Mouse (Mus musculus) thymus, postnatal 0 days (tissue): ENCODE measurements around the gene Glg1. TPM values are rescaled to one million over a fixed set of nuclear protein-coding genes. Genes with fewer than 3 reads are reported as not detected.
"Not testable (repeated sequence)": the region's sequence is repeated elsewhere in the genome, so short reads cannot be mapped to it uniquely, and the experiment has no call there.

ENCODE experiments used
- DNase-seq: peaks from one replicate; pipeline ENCODE4 v3.0.0-alpha.2; 2015; ENCODE audit warnings: low spot score
- polyA plus RNA-seq: library from polyadenylated mRNA; unstranded; fragments of >200 nt; fragmentation: Nextera tagmentation; extraction: Ambion mirVana; gene quantifications from 2 replicates; pipeline ENCODE4 v1.2.1, GENCODE M21; 2015

Glg1 gene
- polyA plus RNA-seq, 1 experiment from 2014 or later: 28.6 TPM

- DNase-seq: no peak
These were observed 6.4 kb downstream of the Glg1 start for GRCm38 (mm10) chr8:111252487-111253112.

DNA sequence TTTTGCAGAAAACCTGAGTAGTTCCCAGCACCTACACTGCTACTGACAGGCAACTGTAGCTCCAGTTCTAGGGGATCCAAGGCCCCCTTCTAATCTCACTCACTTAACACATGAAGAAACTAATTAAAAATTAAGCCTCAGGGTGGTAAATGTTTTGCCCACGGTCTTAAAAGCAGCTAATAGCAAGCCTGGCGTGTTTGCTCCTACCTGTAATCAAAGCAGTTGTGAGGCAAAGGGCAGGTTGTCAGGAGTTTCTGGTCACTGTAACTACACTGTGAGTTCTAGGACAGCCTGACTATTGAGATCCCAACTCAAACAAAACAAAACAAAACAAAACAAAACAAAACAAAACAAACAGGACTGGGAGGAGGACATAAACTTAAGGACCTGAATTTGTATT lies 8.9 kb downstream of the Glg1 start:
- no peak for DNase-seq

DNA sequence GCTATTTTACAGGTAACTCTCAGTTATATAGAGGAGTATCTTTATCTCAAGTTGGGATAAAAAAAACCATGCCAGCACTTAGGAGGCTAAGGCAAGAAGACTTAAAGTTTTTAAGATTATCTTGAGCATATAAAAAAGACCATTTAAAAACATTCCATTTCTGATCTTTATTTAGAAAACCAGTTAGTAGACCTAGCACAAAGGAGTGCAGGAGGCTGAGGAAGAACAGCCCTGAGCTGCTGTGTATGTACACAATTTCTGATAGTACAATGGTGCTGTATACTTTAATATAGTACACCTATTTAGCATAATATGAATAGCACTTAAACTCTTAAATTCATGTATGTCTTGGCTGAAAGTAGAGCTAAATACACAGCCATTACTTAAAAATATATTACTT lies 10.9 kb downstream of the Glg1 start:
- no peak for DNase-seq

DNA sequence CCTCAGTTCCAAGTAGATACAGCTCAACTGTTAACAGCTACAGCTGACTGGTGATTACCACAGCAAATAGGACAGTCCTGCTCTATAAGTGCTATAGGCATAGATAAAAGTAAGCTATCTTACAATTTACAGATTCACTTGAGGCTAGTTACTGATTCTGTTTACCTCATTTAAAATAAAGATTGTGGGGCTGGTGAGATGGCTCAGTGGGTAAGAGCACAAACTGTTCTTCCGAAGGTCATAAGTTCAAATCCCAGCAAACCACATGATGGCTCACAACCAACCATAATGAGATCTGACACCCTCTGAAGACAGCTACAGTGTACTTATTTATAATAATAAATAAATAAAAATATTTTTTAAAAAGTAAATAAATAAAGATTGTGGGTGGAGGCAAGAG lies 12.2 kb downstream of the Glg1 start:
- DNase-seq: not testable (repeated sequence)

- DNase-seq: no peak
These were observed 12.7 kb downstream of the Glg1 start for GRCm38 (mm10) chr8:111246287-111246830.

- no peak for DNase-seq
These were observed 21.7 kb downstream of the Glg1 start for GRCm38 (mm10) chr8:111237301-111237700.

DNA sequence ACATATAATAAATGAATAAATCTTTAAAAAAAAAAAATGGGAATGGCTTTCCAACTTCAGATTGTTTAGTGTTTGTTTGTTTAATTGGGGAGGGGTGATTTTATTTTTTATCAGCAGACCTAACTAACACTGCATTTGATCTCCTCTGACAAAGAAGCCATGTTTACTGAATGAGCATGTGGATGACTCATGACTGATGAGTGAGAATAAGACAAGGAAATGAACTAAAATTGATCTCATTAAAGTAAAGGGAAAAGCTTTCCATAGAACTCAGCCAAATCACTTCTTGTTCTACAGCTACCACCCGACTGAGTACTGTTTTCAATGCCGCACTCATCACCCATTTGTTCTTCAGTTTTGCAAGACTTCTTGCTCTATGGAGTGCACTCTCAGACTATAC lies 25.3 kb downstream of the Glg1 start:
- DNase-seq: no peak

GRCm38 (mm10) chr8:111224153-111224552 lies 34.9 kb downstream of the Glg1 start:
- no peak for DNase-seq

DNA sequence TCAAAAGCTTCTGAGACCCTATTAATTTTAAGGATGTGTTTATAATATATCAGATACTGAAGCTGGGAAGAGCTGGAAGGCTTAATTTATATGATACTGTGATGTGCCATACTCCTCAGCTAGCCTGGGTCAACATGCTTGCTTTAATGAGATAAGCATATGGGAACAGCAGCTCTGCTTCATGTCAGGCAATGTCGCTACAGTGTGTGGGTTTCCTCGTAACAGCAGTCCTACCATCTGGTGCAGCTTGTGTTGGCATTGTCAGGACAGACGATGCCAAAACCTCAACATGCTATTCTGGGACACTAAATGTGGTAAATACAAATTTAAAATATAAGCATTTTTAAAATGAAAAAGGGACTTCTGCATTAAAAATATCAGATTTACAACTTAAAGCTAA lies 40.9 kb downstream of the Glg1 start:
- no peak for DNase-seq

DNA sequence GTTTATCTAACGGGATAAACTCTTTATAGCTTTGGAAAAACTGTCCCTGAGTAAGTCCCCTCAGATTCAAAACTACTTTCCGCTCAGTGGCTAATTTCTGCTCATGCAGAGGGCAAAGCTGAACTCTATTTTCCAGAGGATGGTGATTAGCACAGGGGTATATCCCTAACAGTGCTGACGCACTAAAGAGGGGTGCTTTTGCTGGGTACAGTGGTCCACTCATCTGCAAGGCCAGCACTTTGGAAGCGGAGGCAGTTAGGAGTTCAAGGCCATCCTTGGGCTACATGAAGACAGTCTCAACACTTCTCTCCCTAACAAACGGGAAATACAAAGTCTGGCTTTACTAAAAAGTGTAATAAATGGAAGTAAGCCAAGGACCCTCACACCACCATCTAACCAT lies 45.6 kb downstream of the Glg1 start:
- no peak for DNase-seq

DNA sequence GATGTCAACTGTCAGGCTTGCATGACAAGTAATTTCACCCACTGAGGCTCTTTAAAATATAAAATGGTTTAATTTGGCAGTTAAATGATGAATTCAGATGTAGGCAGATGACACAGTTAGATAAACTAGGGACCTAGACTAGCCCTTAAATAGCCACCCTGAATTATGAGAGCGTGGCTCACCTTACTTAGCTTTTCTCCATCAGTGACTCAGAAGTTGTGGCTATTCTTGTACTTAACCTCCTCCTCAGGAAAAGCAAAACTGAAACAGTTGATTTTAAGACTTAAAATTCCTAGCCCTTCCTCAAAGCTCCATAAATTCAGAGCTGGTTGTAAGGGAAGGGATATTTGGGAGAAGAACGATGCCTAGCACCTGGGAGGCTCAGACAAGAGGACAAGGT lies 47.8 kb downstream of the Glg1 start:
- no peak for DNase-seq

- no peak for DNase-seq
These were observed 49.1 kb downstream of the Glg1 start for GRCm38 (mm10) chr8:111209874-111210273.

DNA sequence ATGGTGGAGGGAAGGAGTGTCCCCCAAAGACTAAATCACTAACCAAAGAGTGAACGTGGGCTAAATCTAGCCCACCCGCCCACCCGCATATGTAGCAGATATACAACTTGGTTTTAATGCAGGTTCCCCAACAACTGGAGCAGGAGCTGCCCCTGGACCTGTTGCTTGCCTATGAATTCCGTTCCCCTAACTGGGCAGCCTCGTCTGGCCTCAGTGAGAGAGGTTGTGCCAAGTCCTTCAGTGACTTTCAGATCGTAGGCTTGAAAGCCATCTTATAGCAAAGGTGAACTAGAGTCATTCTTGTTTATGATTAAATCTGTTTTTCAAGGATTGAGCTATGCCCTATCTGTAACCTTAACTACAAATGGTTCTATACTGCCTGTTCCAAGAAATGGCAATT lies 52.7 kb downstream of the Glg1 start:
- no peak for DNase-seq

DNA sequence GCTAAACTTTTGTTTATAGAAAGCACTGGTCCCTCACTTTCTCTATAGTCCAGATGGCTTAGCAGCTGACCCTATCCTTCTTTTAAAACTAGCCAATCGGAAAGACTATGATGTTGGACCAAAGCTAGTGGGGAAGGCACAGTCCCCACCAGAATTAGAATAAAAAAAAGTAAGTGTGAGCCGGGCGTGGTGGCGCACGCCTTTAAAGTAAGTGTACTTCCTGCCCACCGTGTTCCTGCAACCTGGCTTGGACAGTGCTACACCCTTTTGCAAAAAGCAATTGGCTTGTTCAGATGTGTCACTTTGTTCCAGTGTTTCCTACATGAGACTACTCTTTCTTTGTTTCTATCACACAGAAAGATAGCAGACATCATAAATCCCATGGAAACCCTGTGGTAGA lies 54.0 kb downstream of the Glg1 start:
- no peak for DNase-seq

GRCm38 (mm10) chr8:111203341-111203740 lies 55.7 kb downstream of the Glg1 start:
- no peak for DNase-seq

DNA sequence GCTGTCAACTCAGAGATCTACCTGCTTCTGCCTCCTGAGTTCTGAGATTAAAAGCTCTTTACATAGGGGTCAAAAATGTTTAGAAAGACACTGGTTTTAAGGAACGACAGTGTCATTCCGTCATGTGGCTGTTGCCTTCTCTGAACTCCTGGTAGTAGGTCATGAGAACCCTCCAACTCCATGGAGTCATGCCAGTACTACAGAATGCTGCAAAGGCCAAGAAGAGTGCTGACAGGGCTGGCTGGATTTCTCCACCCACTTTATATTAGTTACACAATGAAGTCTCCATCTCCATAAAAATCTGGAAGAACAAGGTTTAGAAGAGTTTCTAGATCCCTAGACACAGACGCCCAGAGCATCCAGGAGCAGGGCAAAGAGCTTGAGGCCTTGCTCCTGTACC lies 61.0 kb downstream of the Glg1 start:
- no peak for DNase-seq

- no peak for DNase-seq
These were observed 62.8 kb downstream of the Glg1 start for GRCm38 (mm10) chr8:111196181-111196580.

DNA sequence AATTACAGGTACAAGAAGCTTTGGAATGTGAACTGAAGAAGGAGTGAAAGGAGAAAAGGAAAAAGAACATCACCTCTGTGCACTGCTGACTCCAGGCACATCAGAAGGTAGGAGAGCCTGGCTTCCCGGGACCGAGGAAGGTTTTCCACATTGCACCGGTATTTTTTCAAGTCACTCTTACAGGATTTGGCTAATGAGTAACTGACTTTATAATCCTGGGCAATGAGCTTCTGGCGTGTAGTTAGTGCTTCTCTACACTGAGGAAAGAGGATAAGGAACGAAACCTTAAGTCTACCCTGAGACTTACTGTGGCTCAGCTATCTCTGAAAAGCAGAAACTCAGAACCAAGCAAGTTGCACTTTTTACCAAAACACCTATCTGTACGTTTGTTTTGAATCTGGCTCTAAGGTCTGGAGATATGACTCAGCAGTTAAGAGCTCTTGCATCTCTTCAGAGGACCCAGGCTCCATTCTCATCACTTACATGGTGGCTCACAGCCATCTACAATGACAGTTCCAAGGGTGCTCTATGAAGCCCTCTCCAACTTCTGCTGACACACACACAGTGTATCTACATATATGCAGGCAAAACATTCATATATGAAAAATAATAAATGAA lies 70.3 kb downstream of the Glg1 start:
- no peak for DNase-seq

- no peak for DNase-seq
These were observed 71.5 kb downstream of the Glg1 start for GRCm38 (mm10) chr8:111187470-111187869.

DNA sequence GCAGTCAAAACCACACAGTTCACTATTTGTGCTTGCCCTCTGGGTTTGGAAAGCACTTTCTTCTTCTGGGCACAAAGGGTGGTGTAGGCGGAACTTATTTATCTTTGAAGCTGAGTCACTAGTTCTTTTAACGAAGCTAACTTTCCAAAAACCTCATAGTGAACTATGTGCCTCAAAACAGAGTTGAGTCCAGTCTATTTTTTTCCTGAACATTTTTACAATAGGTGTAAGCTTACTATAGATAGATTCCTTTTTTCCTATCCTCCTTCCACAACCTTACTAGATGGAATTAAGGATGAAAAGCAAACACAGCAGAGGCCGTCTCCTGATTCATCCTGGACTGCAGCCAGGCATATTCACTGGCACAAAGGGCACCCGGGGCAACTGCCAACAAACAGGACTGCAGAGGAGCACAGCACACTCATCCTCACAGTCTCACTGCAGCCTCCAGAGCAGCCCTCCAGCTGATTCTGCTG lies 73.5 kb downstream of the Glg1 start:
- DNase-seq: no peak

DNA sequence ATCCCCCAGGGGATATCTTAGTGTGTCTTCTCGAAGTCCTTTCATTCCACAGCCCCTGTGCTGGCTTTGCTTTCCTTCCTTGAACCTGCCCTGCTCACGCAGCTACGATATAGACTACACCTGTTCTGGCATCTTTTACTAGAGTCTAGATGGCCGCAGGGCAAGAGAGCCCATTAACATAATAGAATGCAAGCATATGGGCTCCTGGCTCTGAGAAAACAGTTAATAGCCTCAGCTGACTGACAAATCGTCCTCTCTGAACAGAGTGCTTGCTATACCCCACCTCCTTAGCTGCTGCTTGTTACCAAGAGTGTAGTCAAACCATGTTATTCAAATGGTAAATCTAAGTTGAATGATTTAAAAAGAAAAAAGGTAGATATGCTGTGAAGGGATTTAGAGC lies 87.4 kb downstream of the Glg1 start:
- DNase-seq: no peak

GRCm38 (mm10) chr8:111157617-111158016 lies 101.4 kb downstream of the Glg1 start:
- peak; percentile 44 for DNase-seq
